Mouse (Mus musculus): ENCODE results near the gene Syn2. TPM values are rescaled to one million over a fixed set of nuclear protein-coding genes. Genes with fewer than 3 reads are reported as not detected.

Syn2 gene
- polyA plus RNA-seq, 1 experiment from 2014 or later = 0.99 TPM

GRCm38 (mm10) chr6:115123262-115124201 is 11.2 kb upstream of the Syn2 start:
- H3K36me3 ChIP-seq (ENCODE audit: control insufficient read depth, insufficient read depth, low read length) = no peaks in the 10 kb centered on the region
- peak; percentile 29 for DNase-seq (ENCODE audit: low spot score)
- 24% methylated on average over 10 of the region's 10 CpGs for WGBS
- no peak overlapping the region for H3K4me3 ChIP-seq (ENCODE audit: low read depth, low read length)
- ATAC-seq (ENCODE audit: insufficient number of reproducible peaks, low FRiP score, low TSS enrichment, low read depth) = no peak
- no peaks in the 10 kb centered on the region for H3K4me1 ChIP-seq (ENCODE audit: control insufficient read depth, insufficient read depth, low read length)
- no peak overlapping the region for H3K4me2 ChIP-seq (ENCODE audit: low read depth, severe bottlenecking)
- no peaks in the 10 kb centered on the region for H3K27me3 ChIP-seq (ENCODE audit: control insufficient read depth, insufficient read depth, low read length)
- no peaks in the 10 kb centered on the region for H3K9me3 ChIP-seq (ENCODE audit: control insufficient read depth, low read length)
- H3K27ac ChIP-seq (replicated peaks; ENCODE audit: low read depth, low read length) = no peak overlapping the region
- H3K9ac ChIP-seq (ENCODE audit: low read length) = no peak overlapping the region

GRCm38 (mm10) chr6:115124675-115125357 is 9.9 kb upstream of the Syn2 start:
- ATAC-seq (ENCODE audit: insufficient number of reproducible peaks, low FRiP score, low TSS enrichment, low read depth) (no peak), DNase-seq (ENCODE audit: low spot score) (no peak)
- H3K27ac ChIP-seq (replicated peaks; ENCODE audit: low read depth, low read length) = no peak overlapping the region
- 79% methylated on average over 2 of the region's 2 CpGs for WGBS
- H3K9me3 ChIP-seq (ENCODE audit: control insufficient read depth, low read length) = no peaks in the 10 kb centered on the region
- H3K27me3 ChIP-seq (ENCODE audit: control insufficient read depth, insufficient read depth, low read length) = no peaks in the 10 kb centered on the region
- H3K9ac ChIP-seq (ENCODE audit: low read length) = no peak overlapping the region
- no peak overlapping the region for H3K4me3 ChIP-seq (ENCODE audit: low read depth, low read length)
- no peaks in the 10 kb centered on the region for H3K36me3 ChIP-seq (ENCODE audit: control insufficient read depth, insufficient read depth, low read length)
- no peaks in the 10 kb centered on the region for H3K4me1 ChIP-seq (ENCODE audit: control insufficient read depth, insufficient read depth, low read length)
- no peak overlapping the region for H3K4me2 ChIP-seq (ENCODE audit: low read depth, severe bottlenecking)

- H3K27ac ChIP-seq (replicated peaks; ENCODE audit: low read depth, low read length) = no peak overlapping the region
- no peak overlapping the region for H3K4me2 ChIP-seq (ENCODE audit: low read depth, severe bottlenecking)
- H3K36me3 ChIP-seq (ENCODE audit: control insufficient read depth, insufficient read depth, low read length) = no peaks in the 10 kb centered on the region
- no peaks in the 10 kb centered on the region for H3K4me1 ChIP-seq (ENCODE audit: control insufficient read depth, insufficient read depth, low read length)
- WGBS = 83% methylated on average over 1 of the region's 1 CpGs
- no peak for DNase-seq (ENCODE audit: low spot score)
- no peaks in the 10 kb centered on the region for H3K9me3 ChIP-seq (ENCODE audit: control insufficient read depth, low read length)
- H3K9ac ChIP-seq (ENCODE audit: low read length) = no peak overlapping the region
- no peak for ATAC-seq (ENCODE audit: insufficient number of reproducible peaks, low FRiP score, low TSS enrichment, low read depth)
- H3K4me3 ChIP-seq (ENCODE audit: low read depth, low read length) = no peak overlapping the region
- H3K27me3 ChIP-seq (ENCODE audit: control insufficient read depth, insufficient read depth, low read length) = no peaks in the 10 kb centered on the region
These were observed 9.4 kb upstream of the Syn2 start for GRCm38 (mm10) chr6:115125358-115125720.

- Histone ChIP-seq H3K9ac (ENCODE audit: low read length) (no peak overlapping the region), H3K4me2 (ENCODE audit: low read depth, severe bottlenecking) (no peak overlapping the region), H3K9me3 (ENCODE audit: control insufficient read depth, low read length) (no peaks in the 10 kb centered on the region), H3K4me3 (ENCODE audit: low read depth, low read length) (no peak overlapping the region), H3K27ac (replicated peaks; ENCODE audit: low read depth, low read length) (no peak overlapping the region), H3K27me3 (ENCODE audit: control insufficient read depth, insufficient read depth, low read length) (no peaks in the 10 kb centered on the region), H3K4me1 (ENCODE audit: control insufficient read depth, insufficient read depth, low read length) (no peaks in the 10 kb centered on the region), H3K36me3 (ENCODE audit: control insufficient read depth, insufficient read depth, low read length) (no peaks in the 10 kb centered on the region)
- DNase-seq (ENCODE audit: low spot score) = no peak
- no peak for ATAC-seq (ENCODE audit: insufficient number of reproducible peaks, low FRiP score, low TSS enrichment, low read depth)
- WGBS = 43% methylated on average over 2 of the region's 2 CpGs
These were observed 8.4 kb upstream of the Syn2 start for GRCm38 (mm10) chr6:115126232-115126785.

- H3K4me1 ChIP-seq (ENCODE audit: control insufficient read depth, insufficient read depth, low read length) = no peaks in the 10 kb centered on the region
- H3K4me2 ChIP-seq (ENCODE audit: low read depth, severe bottlenecking) = no peak overlapping the region
- no peak for ATAC-seq (ENCODE audit: insufficient number of reproducible peaks, low FRiP score, low TSS enrichment, low read depth)
- H3K36me3 ChIP-seq (ENCODE audit: control insufficient read depth, insufficient read depth, low read length) = no peaks in the 10 kb centered on the region
- DNase-seq (ENCODE audit: low spot score) = no peak
- no peak overlapping the region for H3K27ac ChIP-seq (replicated peaks; ENCODE audit: low read depth, low read length)
- H3K4me3 ChIP-seq (ENCODE audit: low read depth, low read length) = no peak overlapping the region
- H3K9ac ChIP-seq (ENCODE audit: low read length) = no peak overlapping the region
- no peaks in the 10 kb centered on the region for H3K9me3 ChIP-seq (ENCODE audit: control insufficient read depth, low read length)
- no peaks in the 10 kb centered on the region for H3K27me3 ChIP-seq (ENCODE audit: control insufficient read depth, insufficient read depth, low read length)
- WGBS = 85% methylated on average over 3 of the region's 3 CpGs
These were observed 7.9 kb upstream of the Syn2 start for GRCm38 (mm10) chr6:115126851-115127250.

- Histone ChIP-seq H3K9me3 (ENCODE audit: control insufficient read depth, low read length) (no peaks in the 10 kb centered on the region), H3K4me1 (ENCODE audit: control insufficient read depth, insufficient read depth, low read length) (no peaks in the 10 kb centered on the region), H3K27ac (replicated peaks; ENCODE audit: low read depth, low read length) (no peak overlapping the region), H3K27me3 (ENCODE audit: control insufficient read depth, insufficient read depth, low read length) (no peaks in the 10 kb centered on the region), H3K4me3 (ENCODE audit: low read depth, low read length) (no peak overlapping the region), H3K4me2 (ENCODE audit: low read depth, severe bottlenecking) (no peak overlapping the region), H3K9ac (ENCODE audit: low read length) (no peak overlapping the region), H3K36me3 (ENCODE audit: control insufficient read depth, insufficient read depth, low read length) (no peaks in the 10 kb centered on the region)
- ATAC-seq (ENCODE audit: insufficient number of reproducible peaks, low FRiP score, low TSS enrichment, low read depth) = no peak
- 82% methylated on average over 5 of the region's 5 CpGs for WGBS
- no peak for DNase-seq (ENCODE audit: low spot score)
These were observed 7.4 kb upstream of the Syn2 start for GRCm38 (mm10) chr6:115127255-115127824.

- H3K4me2 ChIP-seq (ENCODE audit: low read depth, severe bottlenecking) = peak overlapping the region; percentile 89
- peak overlapping the region; percentile 55 for H3K4me3 ChIP-seq (ENCODE audit: low read depth, low read length)
- peak overlapping the region; percentile 47 for H3K9ac ChIP-seq (ENCODE audit: low read length)
- DNase-seq (ENCODE audit: low spot score) (peak; percentile 22), ATAC-seq (ENCODE audit: insufficient number of reproducible peaks, low FRiP score, low TSS enrichment, low read depth) (no peak)
- no peaks in the 10 kb centered on the region for H3K4me1 ChIP-seq (ENCODE audit: control insufficient read depth, insufficient read depth, low read length)
- H3K9me3 ChIP-seq (ENCODE audit: control insufficient read depth, low read length) = no peaks in the 10 kb centered on the region
- 2% methylated on average over 27 of the region's 27 CpGs for WGBS
- peaks cover 16% of the 10 kb centered on the region for H3K27me3 ChIP-seq (ENCODE audit: control insufficient read depth, insufficient read depth, low read length)
- H3K27ac ChIP-seq (replicated peaks; ENCODE audit: low read depth, low read length) = no peak overlapping the region
- H3K36me3 ChIP-seq (ENCODE audit: control insufficient read depth, insufficient read depth, low read length) = no peaks in the 10 kb centered on the region
These were observed 589 bp downstream of the Syn2 start for GRCm38 (mm10) chr6:115135332-115135649.

- Histone ChIP-seq H3K4me2 (ENCODE audit: low read depth, severe bottlenecking) (no peak overlapping the region), H3K4me1 (ENCODE audit: control insufficient read depth, insufficient read depth, low read length) (no peaks in the 10 kb centered on the region), H3K27ac (replicated peaks; ENCODE audit: low read depth, low read length) (no peak overlapping the region), H3K36me3 (ENCODE audit: control insufficient read depth, insufficient read depth, low read length) (no peaks in the 10 kb centered on the region), H3K9ac (ENCODE audit: low read length) (no peak overlapping the region), H3K27me3 (ENCODE audit: control insufficient read depth, insufficient read depth, low read length) (peaks cover 16% of the 10 kb centered on the region), H3K4me3 (ENCODE audit: low read depth, low read length) (no peak overlapping the region), H3K9me3 (ENCODE audit: control insufficient read depth, low read length) (no peaks in the 10 kb centered on the region)
- ATAC-seq (ENCODE audit: insufficient number of reproducible peaks, low FRiP score, low TSS enrichment, low read depth) (no peak), DNase-seq (ENCODE audit: low spot score) (no peak)
- 85% methylated on average over 7 of the region's 9 CpGs for WGBS
These were observed 1.5 kb downstream of the Syn2 start for GRCm38 (mm10) chr6:115136156-115136555.
